Mouse (Mus musculus) inflammation-experienced regulatory T-cells, adult 16 weeks (primary cell): ENCODE results near the gene Ndufs5. TPM values are rescaled to one million over a fixed set of nuclear protein-coding genes. Genes with fewer than 3 reads are reported as not detected.

Source experiments
- polyA plus RNA-seq: library from polyadenylated mRNA; unstranded; fragments of 100-300 nt; shearing (Covaris generic); gene quantifications from one replicate; pipeline ENCODE4 v1.2.1, GENCODE M21; 2017

Ndufs5 gene
- polyA plus RNA-seq: 162 TPM

DNA sequence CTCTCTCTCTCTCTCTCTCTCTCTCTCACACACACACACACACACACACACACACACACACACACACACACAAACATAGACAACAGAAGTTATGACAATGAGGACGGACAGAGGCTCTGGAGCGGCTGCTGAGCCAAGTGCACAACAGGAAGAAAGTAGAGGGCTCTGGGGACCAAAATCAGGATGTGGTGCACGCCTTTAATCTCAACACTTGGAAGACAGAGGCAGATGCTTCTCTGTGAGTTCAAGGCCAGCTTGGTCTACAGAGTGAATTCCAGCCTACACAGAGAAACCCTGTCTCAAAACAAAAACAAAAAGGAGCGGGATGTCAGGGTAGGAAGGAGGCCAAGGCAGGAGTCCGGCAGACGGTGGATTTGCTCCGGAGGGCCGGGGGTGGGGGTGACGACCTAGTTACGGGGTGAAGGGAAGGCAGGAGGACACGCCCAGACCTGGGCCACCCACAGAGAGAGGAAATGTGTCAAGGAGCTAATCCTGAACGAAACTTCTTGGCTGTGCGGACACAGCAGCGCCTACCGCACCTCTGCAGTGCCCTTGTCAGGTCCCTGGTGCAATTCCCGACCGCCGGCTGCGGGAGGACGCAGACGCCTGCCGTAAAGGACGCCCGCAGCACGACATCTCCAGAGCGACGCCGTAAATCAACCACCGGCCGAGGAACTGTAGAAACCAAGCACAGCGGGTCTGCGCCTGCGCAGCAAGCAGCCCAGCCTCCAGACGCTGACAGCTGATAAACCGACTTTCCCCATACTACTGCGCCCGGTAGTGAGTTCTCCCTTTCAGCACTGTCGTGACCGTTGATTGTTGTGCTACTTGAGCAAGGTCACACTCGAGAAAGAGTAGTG is at the start of gene Ndufs5:
Ndufs5 (minus strand) TSS at position 629 of the 860 bp plus-strand sequence.

DNA sequence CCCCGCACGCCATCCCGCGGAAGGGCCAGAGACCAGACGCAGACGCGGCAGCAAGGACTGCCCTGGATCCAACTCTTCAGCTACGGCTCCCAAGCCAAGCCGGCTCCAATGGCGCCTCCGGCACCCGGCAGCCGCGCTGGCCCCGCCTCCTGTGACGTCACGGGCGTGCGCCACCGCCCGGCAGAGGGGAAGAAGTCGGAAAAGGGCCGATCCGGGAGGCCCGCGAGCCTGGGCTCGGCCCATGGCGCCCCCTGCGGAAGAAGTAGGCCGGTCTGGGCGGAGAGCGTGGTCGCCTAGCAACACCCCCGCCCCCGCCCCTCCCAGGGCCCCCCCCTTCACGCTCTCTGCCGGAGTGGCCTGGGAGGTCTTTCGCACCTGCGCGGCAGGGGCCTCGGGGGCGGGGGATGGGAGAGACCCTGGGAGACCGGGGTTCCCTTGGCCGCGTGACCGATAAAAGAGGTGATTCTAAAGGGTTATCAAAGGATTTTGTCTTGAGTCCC is 32.2 kb upstream of the Ndufs5 start, which contains the start of gene Akirin1:
Akirin1 (minus strand) TSS at position 194 of the 500 bp plus-strand sequence.

DNA sequence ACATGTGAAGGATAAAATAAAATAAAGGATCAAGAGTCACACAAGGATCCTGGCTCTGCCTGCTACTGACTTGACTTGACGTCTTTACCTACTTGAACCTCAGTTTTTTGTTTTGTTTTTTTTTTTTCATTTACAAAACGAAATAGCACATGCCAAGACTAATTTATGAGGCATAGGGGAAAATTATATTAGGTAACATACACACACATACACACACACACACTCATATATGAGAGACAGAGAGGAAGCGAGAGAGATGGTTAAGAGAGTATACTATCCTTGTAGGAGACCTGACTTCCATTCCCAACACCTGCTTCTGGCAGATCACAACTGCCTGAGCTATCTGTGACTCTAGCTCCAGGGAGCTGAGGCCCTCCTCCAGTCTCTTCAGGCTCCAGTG is 33.7 kb downstream of the Ndufs5 start, which contains the start of gene Macf1:
Macf1 (minus strand) TSS at position 101 of the 400 bp plus-strand sequence.

Other genes starting within 250 kb of the Ndufs5 start
- 165 TPM for gene Macf1, start 33.8 kb downstream of the Ndufs5 start, polyA plus RNA-seq
- 22.6 TPM for gene Akirin1, start 32.1 kb upstream of the Ndufs5 start, polyA plus RNA-seq
- not detected for gene Rhbdl2, start 69.7 kb upstream of the Ndufs5 start, polyA plus RNA-seq
- gene 4933427I04Rik, start 141.5 kb upstream of the Ndufs5 start, polyA plus RNA-seq: not detected
- gene Mycbp, start 186.6 kb upstream of the Ndufs5 start, polyA plus RNA-seq: 14.9 TPM
- 22.0 TPM for gene Rragc, start 199.2 kb upstream of the Ndufs5 start, polyA plus RNA-seq
- not detected for gene 4930535I16Rik, start 199.8 kb upstream of the Ndufs5 start, polyA plus RNA-seq